Mouse (Mus musculus) MEL (cell line): ENCODE results near the gene Tbc1d21. TPM values are rescaled to one million over a fixed set of nuclear protein-coding genes. Genes with fewer than 3 reads are reported as not detected.

Experiments used
- DNase-seq: peaks from one replicate; pipeline ENCODE4 v3.0.0; 2011; ENCODE audit warnings: low read depth, low spot score
- H3K27ac ChIP-seq: 2 replicates; pipeline ENCODE4 v1.5.1; 2012; ENCODE audit warnings: low read depth, mild to moderate bottlenecking, control low read depth, low read length, moderate library complexity; ENCODE audit not compliant: control insufficient read depth
- H3K27me3 ChIP-seq, 2 experiments: fragments of 150-350 bp in 1 of 2; sonication (generic) in 1 of 2; 2 replicates each; pipeline ENCODE4 v1.6.1; 2012; ENCODE audit warnings: low read length in 2 of 2, mild to moderate bottlenecking in 2 of 2, improper control_type of control experiment in 1 of 2, moderate library complexity in 1 of 2; ENCODE audit not compliant: insufficient read depth in 2 of 2, control insufficient read depth in 1 of 2
- H3K36me3 ChIP-seq, 2 experiments: 2 replicates each; pipeline ENCODE4 v1.6.1; 2012 to 2014; ENCODE audit warnings: low read length in 2 of 2, improper control_type of control experiment in 1 of 2, inconsistent platforms in 1 of 2, mild to moderate bottlenecking in 1 of 2; ENCODE audit not compliant: insufficient read depth in 2 of 2, control insufficient read depth in 1 of 2
- H3K4me1 ChIP-seq, 2 experiments: fragments of 150-350 bp in 1 of 2; sonication (generic) in 1 of 2; 2 replicates each; pipeline ENCODE4 v1.6.1; 2012; ENCODE audit warnings: low read length in 2 of 2, improper control_type of control experiment in 1 of 2, mild to moderate bottlenecking in 1 of 2; ENCODE audit not compliant: insufficient read depth in 2 of 2, control insufficient read depth in 1 of 2
- H3K4me3 ChIP-seq, 2 experiments: fragments of 150-350 bp in 1 of 2; sonication (generic) in 1 of 2; 2 replicates each; pipeline ENCODE4 v1.5.1; 2012; ENCODE audit warnings: low read depth in 2 of 2, low read length in 2 of 2, mild to moderate bottlenecking in 2 of 2, moderate library complexity in 2 of 2, control low read depth in 1 of 2, improper control_type of control experiment in 1 of 2; ENCODE audit not compliant: control insufficient read depth in 1 of 2, insufficient read depth in 1 of 2
- H3K79me2 ChIP-seq: 2 replicates; pipeline ENCODE4 v1.6.1; 2012; ENCODE audit warnings: mild to moderate bottlenecking, low read length, moderate library complexity; ENCODE audit not compliant: control insufficient read depth, poor library complexity, insufficient read depth
- H3K9ac ChIP-seq: 2 replicates; pipeline ENCODE4 v1.6.1; 2012; ENCODE audit warnings: low read depth, mild to moderate bottlenecking, control low read depth, low read length, moderate library complexity; ENCODE audit not compliant: control insufficient read depth, poor library complexity, severe bottlenecking
- H3K9me3 ChIP-seq: fragments of 150-350 bp; sonication (generic); replicated peaks from 2 replicates; pipeline ENCODE4 v1.6.1; 2012; ENCODE audit warnings: mild to moderate bottlenecking, low read length, improper control_type of control experiment, moderate library complexity; ENCODE audit not compliant: insufficient read depth
- CTCF ChIP-seq, 3 experiments: IDR thresholded peaks in 2 of 3; conservative IDR thresholded peaks in 1 of 3; 2 replicates each; pipeline ENCODE4 v1.5.1; 2011 to 2012; ENCODE audit warnings: low read length in 3 of 3, low read depth in 2 of 3, mild to moderate bottlenecking in 2 of 3, improper control_type of control experiment in 1 of 3, inconsistent platforms in 1 of 3, mixed read lengths in 1 of 3, moderate library complexity in 1 of 3; ENCODE audit not compliant: control insufficient read depth in 1 of 3, insufficient read depth in 1 of 3, poor library complexity in 1 of 3, severe bottlenecking in 1 of 3
- EP300 ChIP-seq, 2 experiments: IDR thresholded peaks; 2 replicates each; pipeline ENCODE4 v1.6.1; 2011; ENCODE audit warnings: improper control_type of control experiment in 2 of 2, low read length in 2 of 2, low read depth in 1 of 2, mild to moderate bottlenecking in 1 of 2
- GATA1 ChIP-seq: IDR thresholded peaks from 2 replicates; pipeline ENCODE4 v1.6.1; 2011; ENCODE audit warnings: low read depth, low read length, improper control_type of control experiment
- KAT2A ChIP-seq: conservative IDR thresholded peaks from 2 replicates; pipeline ENCODE4 v1.6.1; 2012; ENCODE audit warnings: low read depth, low read length, improper control_type of control experiment, inconsistent platforms
- MAZ ChIP-seq: IDR thresholded peaks from 2 replicates; pipeline ENCODE4 v1.6.1; 2012; ENCODE audit warnings: low read depth, mild to moderate bottlenecking, inconsistent platforms, low read length, improper control_type of control experiment
- MXI1 ChIP-seq: IDR thresholded peaks from 2 replicates; pipeline ENCODE4 v1.6.1; 2011; ENCODE audit warnings: mild to moderate bottlenecking, low read depth, low read length, improper control_type of control experiment
- MYB ChIP-seq: IDR thresholded peaks from 2 replicates; pipeline ENCODE4 v1.6.1; 2011; ENCODE audit warnings: mild to moderate bottlenecking, low read depth, low read length, improper control_type of control experiment
- MYC ChIP-seq: IDR thresholded peaks from 2 replicates; pipeline ENCODE4 v1.6.1; 2011; ENCODE audit warnings: low read depth, mild to moderate bottlenecking, low read length, improper control_type of control experiment, moderate library complexity
- POLR2AphosphoS2 ChIP-seq: IDR thresholded peaks from 2 replicates; pipeline ENCODE4 v1.6.1; 2011; ENCODE audit warnings: low read length, improper control_type of control experiment
- RCOR1 ChIP-seq: IDR thresholded peaks from 2 replicates; pipeline ENCODE4 v1.6.1; 2012; ENCODE audit warnings: low read depth, mild to moderate bottlenecking, inconsistent platforms, low read length, improper control_type of control experiment
- SMC3 ChIP-seq: IDR thresholded peaks from 2 replicates; pipeline ENCODE4 v1.6.1; 2011; ENCODE audit warnings: low read depth, low read length, improper control_type of control experiment
- TBP ChIP-seq: IDR thresholded peaks from 2 replicates; pipeline ENCODE4 v1.8.0; 2011; ENCODE audit warnings: low read depth, low read length, improper control_type of control experiment
- TCF12 ChIP-seq: IDR thresholded peaks from 2 replicates; pipeline ENCODE4 v1.6.1; 2014; ENCODE audit warnings: low read depth, mild to moderate bottlenecking, inconsistent platforms, low read length, improper control_type of control experiment, moderate library complexity
- UBTF ChIP-seq: IDR thresholded peaks from 2 replicates; pipeline ENCODE4 v1.6.1; 2012; ENCODE audit warnings: low read depth, mild to moderate bottlenecking, inconsistent platforms, low read length, improper control_type of control experiment, moderate library complexity, borderline replicate concordance; ENCODE audit not compliant: insufficient read depth
- ZMIZ1 ChIP-seq: IDR thresholded peaks from 2 replicates; pipeline ENCODE4 v1.6.1; 2012; ENCODE audit warnings: low read depth, mild to moderate bottlenecking, inconsistent platforms, low read length, improper control_type of control experiment, moderate library complexity
- polyA plus RNA-seq, 2 experiments: library from polyadenylated mRNA; stranded (reverse) in 1 of 2; unstranded in 1 of 2; fragments of >175 nt in 1 of 2; fragments of >200 nt in 1 of 2; gene quantifications; 2 replicates each; pipeline versions ENCODE4 v1.2.1 to v1.2.4; 2012; ENCODE audit warnings: low replicate concordance in 2 of 2, low read depth in 1 of 2; ENCODE audit not compliant: insufficient read length in 2 of 2, insufficient read depth in 1 of 2, missing spikeins in 1 of 2
- total RNA-seq: library from RNA; depleted of rRNA; stranded (reverse); fragments of 300-350 nt; gene quantifications from 2 replicates; pipeline ENCODE4 v1.2.3, GENCODE M21; 2012

Tbc1d21 gene
- total and polyA plus RNA-seq, 3 experiments, result 0.13 TPM; not detected in 2

GRCm38 (mm10) chr9:58346498-58346897 lies 23.8 kb downstream of the Tbc1d21 start:
- Histone ChIP-seq H3K4me3 (no peak overlapping the region), H3K36me3 (peaks cover 0 to 2% of the 10 kb centered on the region in 2 experiments; a peak in 1 of 4 replicates), H3K27ac (no peak overlapping the region), H3K79me2 (no peaks in the 10 kb centered on the region), H3K9ac (no peak overlapping the region), H3K9me3 (no peaks in the 10 kb centered on the region), H3K27me3 (no peaks in the 10 kb centered on the region), H3K4me1 (peaks cover 0 to 4% of the 10 kb centered on the region in 2 experiments; a peak in 2 of 4 replicates)
- DNase-seq, result no peak
- no peak for TF ChIP-seq RCOR1
- TF ChIP-seq MAZ, result no peak

GRCm38 (mm10) chr9:58345963-58346362 lies 24.3 kb downstream of the Tbc1d21 start:
- Histone ChIP-seq H3K4me1 (peaks cover 0 to 4% of the 10 kb centered on the region in 2 experiments; a peak in 2 of 4 replicates), H3K4me3 (no peak overlapping the region), H3K9ac (no peak overlapping the region), H3K27ac (no peak overlapping the region), H3K27me3 (no peaks in the 10 kb centered on the region), H3K9me3 (no peaks in the 10 kb centered on the region), H3K36me3 (peaks cover 0 to 2% of the 10 kb centered on the region in 2 experiments; a peak in 1 of 4 replicates), H3K79me2 (no peaks in the 10 kb centered on the region)
- DNase-seq, result no peak
- TF ChIP-seq GATA1 (0 out of 2 replicates have a peak, but pooled peaks have one; percentile 9), EP300 (IDR thresholded peaks at IDR 0.05; ENCODE audit: low read depth in 1 of 2, low read length in 2 of 2) (peak in 1 of 2 experiments; percentile 51; a peak in 2 of 4 replicates), UBTF (no peak), SMC3 (no peak), ZMIZ1 (no peak), TCF12 (peak; percentile 54; the same call in 1 of the 2 replicates), POLR2AphosphoS2 (no peak)

GRCm38 (mm10) chr9:58341795-58342194 lies 28.5 kb downstream of the Tbc1d21 start:
- Histone ChIP-seq H3K27ac (no peak overlapping the region), H3K36me3 (peaks cover 2 to 13% of the 10 kb centered on the region in 2 experiments; a peak in 3 of 4 replicates), H3K27me3 (no peaks in the 10 kb centered on the region), H3K9ac (no peak overlapping the region), H3K4me1 (peaks cover 0 to 10% of the 10 kb centered on the region in 2 experiments; a peak in 3 of 4 replicates), H3K79me2 (no peaks in the 10 kb centered on the region), H3K4me3 (no peak overlapping the region), H3K9me3 (no peaks in the 10 kb centered on the region)
- peak; percentile 20 for DNase-seq
- TF ChIP-seq MYC (peak; percentile 90), MXI1 (no peak), KAT2A (no peak), MYB (no peak), CTCF (IDR thresholded peaks at IDR 0.05 in 2 of 3, conservative IDR thresholded peaks at IDR 0.05 in 1 of 3; ENCODE audit: control insufficient read depth in 1 of 3, insufficient read depth in 1 of 3, low read depth in 2 of 3, low read length in 3 of 3, poor library complexity in 1 of 3, severe bottlenecking in 1 of 3) (peak in 1 of 3 experiments; percentile 28; a peak in 2 of 6 replicates), TBP (0 out of 2 replicates have a peak, but pooled peaks have one; percentile 32)
